In genomic region chr11:115151755-115152429, GRCm38 (mm10) we compare ENCODE assay signal across 8 mouse cellular contexts. TPM values are rescaled to one million over a fixed set of nuclear protein-coding genes. Genes with fewer than 3 reads are reported as not detected.
DNase-seq lines count a peak whose midpoint lies in the region; ATAC-seq lines count a peak whose summit lies in the region.

No protein-coding gene starts in this region.

- H3K4me3 ChIP-seq in hindbrain, embryonic 11.5 days (ENCODE audit: low read depth, low read length): peak overlapping the region; percentile 26
- H3K4me3 ChIP-seq in limb, embryonic 12.5 days (replicated peaks): peak overlapping the region; percentile 38
- H3K4me3 ChIP-seq in midbrain, embryonic 16.5 days (ENCODE audit: low read depth, low read length): peak overlapping the region; percentile 33

- 8% methylated on average over 15 of the region's 15 CpGs for WGBS in hindbrain, embryonic 11.5 days
- WGBS in limb, embryonic 12.5 days: 6% methylated on average over 15 of the region's 15 CpGs
- 2% methylated on average over 15 of the region's 15 CpGs for WGBS in midbrain, embryonic 16.5 days

- H3K4me1 ChIP-seq in hindbrain, embryonic 11.5 days (replicated peaks; ENCODE audit: control insufficient read depth, insufficient read depth, low read length): no peaks in the 10 kb centered on the region
- peaks cover 35% of the 10 kb centered on the region for H3K4me1 ChIP-seq in limb, embryonic 12.5 days (replicated peaks)
- H3K4me1 ChIP-seq in midbrain, embryonic 16.5 days (ENCODE audit: control insufficient read depth, insufficient read depth, low read length): peaks cover 10% of the 10 kb centered on the region; the same call in 1 of the 2 replicates

- peaks cover 22% of the 10 kb centered on the region for H3K27me3 ChIP-seq in hindbrain, embryonic 11.5 days (ENCODE audit: control insufficient read depth, insufficient read depth, low read length)
- peaks cover 47% of the 10 kb centered on the region for H3K27me3 ChIP-seq in limb, embryonic 12.5 days
- H3K27me3 ChIP-seq in midbrain, embryonic 16.5 days (ENCODE audit: control insufficient read depth, insufficient read depth, low read depth, low read length): peaks cover 19% of the 10 kb centered on the region

- peak; percentile 60 for DNase-seq in A20 (ENCODE audit: low read depth, low spot score)
- peak; percentile 89 for DNase-seq in Muller cell, postnatal 12 days (ENCODE audit: inconsistent ontology term)
- peak; percentile 91 for DNase-seq in embryo, embryonic 9.5 days (ENCODE audit: extremely low spot score)
- DNase-seq in hindbrain, embryonic 11.5 days (ENCODE audit: low spot score): peak; percentile 91
- no peak for DNase-seq in spleen, postnatal 36 days (ENCODE audit: low spot score in 2 of 2)

- peak overlapping the region; percentile 39 for H3K4me2 ChIP-seq in hindbrain, embryonic 11.5 days (replicated peaks; ENCODE audit: low read depth, low read length)
- peak overlapping the region; percentile 59 for H3K4me2 ChIP-seq in limb, embryonic 12.5 days
- peak overlapping the region; percentile 50 for H3K4me2 ChIP-seq in midbrain, embryonic 16.5 days (ENCODE audit: low read length)

- H3K27ac ChIP-seq in hindbrain, embryonic 11.5 days (ENCODE audit: low read depth, low read length): no peak overlapping the region
- H3K27ac ChIP-seq in limb, embryonic 12.5 days: no peak overlapping the region
- no peak overlapping the region for H3K27ac ChIP-seq in midbrain, embryonic 16.5 days (ENCODE audit: low read length)

- no peaks in the 10 kb centered on the region for H3K36me3 ChIP-seq in hindbrain, embryonic 11.5 days (ENCODE audit: control insufficient read depth, insufficient read depth, low read length)
- no peaks in the 10 kb centered on the region for H3K36me3 ChIP-seq in limb, embryonic 12.5 days
- H3K36me3 ChIP-seq in midbrain, embryonic 16.5 days (ENCODE audit: control insufficient read depth, insufficient read depth, low read length): no peaks in the 10 kb centered on the region

- peak overlapping the region; percentile 47; the same call in 1 of the 2 replicates for H3K9ac ChIP-seq in hindbrain, embryonic 11.5 days (ENCODE audit: low read depth, low read length)
- H3K9ac ChIP-seq in limb, embryonic 12.5 days (replicated peaks): peak overlapping the region; percentile 52; the same call in 1 of the 2 replicates
- peak overlapping the region; percentile 20; the same call in 1 of the 2 replicates for H3K9ac ChIP-seq in midbrain, embryonic 16.5 days (ENCODE audit: low read depth, low read length)

- ATAC-seq in hindbrain, embryonic 11.5 days (ENCODE audit: low FRiP score): peak; percentile 70; the same call in 1 of the 2 replicates
- no peak for ATAC-seq in limb, embryonic 12.5 days (ENCODE audit: insufficient number of reproducible peaks, insufficient read depth, low FRiP score, low TSS enrichment, low read depth)
- ATAC-seq in midbrain, embryonic 16.5 days: peak; percentile 90
- no peak for ATAC-seq in megakaryocyte progenitor cell, adult 5-6 weeks (replicated peaks; ENCODE audit: poor library complexity)

- no peaks in the 10 kb centered on the region for H3K9me3 ChIP-seq in hindbrain, embryonic 11.5 days (ENCODE audit: control insufficient read depth, low read length)
- H3K9me3 ChIP-seq in limb, embryonic 12.5 days: peaks cover 4% of the 10 kb centered on the region; the same call in 1 of the 2 replicates
- no peaks in the 10 kb centered on the region for H3K9me3 ChIP-seq in midbrain, embryonic 16.5 days (replicated peaks; ENCODE audit: control insufficient read depth, low read length, poor library complexity, severe bottlenecking)

RNA-seq across cellular contexts. Expression of gene Slc9a3r1, which starts 11.2 kb away (rescaled TPM):
- 29.5 and 33.7 TPM in 2 replicates for polyA plus RNA-seq in hindbrain, embryonic 11.5 days (2014; fragmentation: Nextera tagmentation; extraction: Ambion mirVana)
- 23.9 and 25.0 TPM in 2 replicates for polyA plus RNA-seq in limb, embryonic 12.5 days (2016; fragmentation: Nextera tagmentation; extraction: Ambion mirVana)
- 47.5 and 57.5 TPM in 2 replicates for polyA plus RNA-seq in midbrain, embryonic 16.5 days (2015; fragmentation: Nextera tagmentation; extraction: Ambion mirVana)
- total RNA-seq in megakaryocyte progenitor cell, adult 5-6 weeks (2015): 51.4 TPM in 2 replicates
- 44.7 and 49.4 TPM in 2 replicates for total RNA-seq in megakaryocyte progenitor cell, adult 5-6 weeks (2017)

RNA-seq across cellular contexts. Expression of gene Cd300lf, which starts 18.1 kb away (rescaled TPM):
- 0.22 TPM in 1 of 2 replicates, not detected in the other for polyA plus RNA-seq in hindbrain, embryonic 11.5 days (2014; fragmentation: Nextera tagmentation; extraction: Ambion mirVana)
- 0.26 TPM in 2 replicates for polyA plus RNA-seq in limb, embryonic 12.5 days (2016; fragmentation: Nextera tagmentation; extraction: Ambion mirVana)
- polyA plus RNA-seq in midbrain, embryonic 16.5 days (2015; fragmentation: Nextera tagmentation; extraction: Ambion mirVana): 0.34 TPM in 1 of 2 replicates, not detected in the other
- total RNA-seq in megakaryocyte progenitor cell, adult 5-6 weeks (2015): 2.1 and 2.3 TPM in 2 replicates
- total RNA-seq in megakaryocyte progenitor cell, adult 5-6 weeks (2017): 1.6 and 1.8 TPM in 2 replicates

RNA-seq across cellular contexts. Expression of gene Tmem104, which starts 35.4 kb away (rescaled TPM):
- polyA plus RNA-seq in hindbrain, embryonic 11.5 days (2014; fragmentation: Nextera tagmentation; extraction: Ambion mirVana): 7.2 and 7.3 TPM in 2 replicates
- 5.8 and 8.2 TPM in 2 replicates for polyA plus RNA-seq in limb, embryonic 12.5 days (2016; fragmentation: Nextera tagmentation; extraction: Ambion mirVana)
- polyA plus RNA-seq in midbrain, embryonic 16.5 days (2015; fragmentation: Nextera tagmentation; extraction: Ambion mirVana): 12.5 and 14.9 TPM in 2 replicates
- total RNA-seq in megakaryocyte progenitor cell, adult 5-6 weeks (2015): 7.8 and 8.3 TPM in 2 replicates
- 2.4 and 8.2 TPM in 2 replicates for total RNA-seq in megakaryocyte progenitor cell, adult 5-6 weeks (2017)

RNA-seq across cellular contexts. Expression of gene Nat9, which starts 35.8 kb away (rescaled TPM):
- 19.5 and 20.1 TPM in 2 replicates for polyA plus RNA-seq in hindbrain, embryonic 11.5 days (2014; fragmentation: Nextera tagmentation; extraction: Ambion mirVana)
- 17.8 and 23.6 TPM in 2 replicates for polyA plus RNA-seq in limb, embryonic 12.5 days (2016; fragmentation: Nextera tagmentation; extraction: Ambion mirVana)
- 23.2 and 23.9 TPM in 2 replicates for polyA plus RNA-seq in midbrain, embryonic 16.5 days (2015; fragmentation: Nextera tagmentation; extraction: Ambion mirVana)
- total RNA-seq in megakaryocyte progenitor cell, adult 5-6 weeks (2015): 17.4 and 17.8 TPM in 2 replicates
- 20.2 and 25.5 TPM in 2 replicates for total RNA-seq in megakaryocyte progenitor cell, adult 5-6 weeks (2017)

Comparison
In these comparisons a context has a peak if more than half of its experiments do, and no peak if none do; other contexts are left out.
1. DNase-seq: peak in A20 (single experiment), Muller cell, postnatal 12 days (single experiment), embryo, embryonic 9.5 days (single experiment) and hindbrain, embryonic 11.5 days (single experiment); none in spleen, postnatal 36 days (0 of 2).
2. ATAC-seq: peak in hindbrain, embryonic 11.5 days (single experiment) and midbrain, embryonic 16.5 days (single experiment); none in limb, embryonic 12.5 days (single experiment) and megakaryocyte progenitor cell, adult 5-6 weeks (single experiment).
3. Peak in every context shown above with its lines, with median percentiles within 50 percentile points of each other: H3K4me2 ChIP-seq, H3K4me3 ChIP-seq and H3K9ac ChIP-seq.